Mouse (Mus musculus) lung, postnatal 0 days (tissue): ENCODE results near the gene Atp6v1e2. TPM values are rescaled to one million over a fixed set of nuclear protein-coding genes. Genes with fewer than 3 reads are reported as not detected.
A peak's percentile ranks its signal among the peaks of the same experiment; 100 is the strongest.

Experiments
- ATAC-seq: fragments of 200-750 bp; cut with Nextera tagmentation; 2 replicates; pipeline ENCODE4 v1.8.0; 2017; ENCODE audit warnings: moderate library complexity
- DNase-seq: peaks from one replicate; pipeline ENCODE4 v3.0.0-alpha.2; 2016; ENCODE audit warnings: low spot score
- H3K27ac ChIP-seq: fragments of 300-500 bp; sonication (generic); 2 replicates; pipeline ENCODE4 v1.5.1; 2014; ENCODE audit warnings: antibody characterized with exemption, mild to moderate bottlenecking, low read length, mixed read lengths
- H3K27me3 ChIP-seq: fragments of 300-500 bp; sonication (generic); replicated peaks from 2 replicates; pipeline ENCODE4 v1.6.1; 2014; ENCODE audit warnings: low read length, mixed read lengths; ENCODE audit not compliant: insufficient read depth
- H3K36me3 ChIP-seq: fragments of 300-500 bp; sonication (generic); 2 replicates; pipeline ENCODE4 v1.6.1; 2014; ENCODE audit warnings: low read length, mixed read lengths; ENCODE audit not compliant: insufficient read depth
- H3K4me1 ChIP-seq: fragments of 300-500 bp; sonication (generic); 2 replicates; pipeline ENCODE4 v1.6.1; 2014; ENCODE audit warnings: antibody characterized with exemption, low read depth, low read length, mixed read lengths; ENCODE audit not compliant: insufficient read depth
- H3K4me2 ChIP-seq: fragments of 300-500 bp; sonication (generic); replicated peaks from 2 replicates; pipeline ENCODE4 v1.6.1; 2014; ENCODE audit warnings: low read depth, mild to moderate bottlenecking, low read length, moderate library complexity, mixed read lengths
- H3K4me3 ChIP-seq: fragments of 300-500 bp; sonication (generic); 2 replicates; pipeline ENCODE4 v1.5.1; 2014; ENCODE audit warnings: low read depth, low read length
- H3K9ac ChIP-seq: fragments of 300-500 bp; sonication (generic); replicated peaks from 2 replicates; pipeline ENCODE4 v1.6.1; 2014; ENCODE audit warnings: low read depth, mild to moderate bottlenecking
- H3K9me3 ChIP-seq: fragments of 300-500 bp; sonication (generic); 2 replicates; pipeline ENCODE4 v1.6.1; 2016; ENCODE audit warnings: low read length, mixed read lengths
- CTCF ChIP-seq: IDR thresholded peaks from 2 replicates; pipeline ENCODE4 v1.5.1; 2016; ENCODE audit warnings: antibody characterized with exemption, mild to moderate bottlenecking
- EP300 ChIP-seq: IDR thresholded peaks from 2 replicates; pipeline ENCODE4 v1.6.1; 2016; ENCODE audit warnings: antibody characterized with exemption, mild to moderate bottlenecking, control low read depth
- WGBS: fragments of 180-500 bp; shearing (Covaris S2); extraction: QIAGEN DNeasy Blood & Tissue Kit; methylation state at CpG from one replicate; pipeline ENCODE4 v1.1.7; 2014; 5-methylcytosine and 5-hydroxymethylcytosine counted together
- polyA plus RNA-seq: library from polyadenylated mRNA; unstranded; fragments of >200 nt; fragmentation: Nextera tagmentation; extraction: Ambion mirVana; gene quantifications from 2 replicates; pipeline ENCODE4 v1.2.1, GENCODE M21; 2015

Atp6v1e2 gene
- polyA plus RNA-seq, 1 experiment from 2014 or later = not detected

GRCm38 (mm10) chr17:86906601-86907000 lies 41.1 kb downstream of the Atp6v1e2 start:
- peaks cover 6% of the 10 kb centered on the region; the same call in 1 of the 2 replicates for H3K4me1 ChIP-seq
- 25% methylated on average over 6 of the region's 6 CpGs for whole genome bisulfite sequencing
- ATAC-seq = no peak

GRCm38 (mm10) chr17:86906136-86906461 lies 41.6 kb downstream of the Atp6v1e2 start:
- H3K4me1 ChIP-seq = peaks cover 6% of the 10 kb centered on the region; the same call in 1 of the 2 replicates
- no peak overlapping the region for H3K4me3 ChIP-seq
- WGBS = 3% methylated on average over 9 of the region's 9 CpGs
- TF ChIP-seq EP300 = no peak
- TF ChIP-seq CTCF = peak; percentile 94
- no peaks in the 10 kb centered on the region for H3K36me3 ChIP-seq
- H3K4me2 ChIP-seq = 0 out of 2 replicates have a peak overlapping the region, but pooled peaks have one; percentile 1
- no peaks in the 10 kb centered on the region for H3K9me3 ChIP-seq
- no peak overlapping the region for H3K9ac ChIP-seq
- H3K27me3 ChIP-seq = no peaks in the 10 kb centered on the region
- DNase-seq = peak; percentile 85
- peak; percentile 34 for ATAC-seq
- H3K27ac ChIP-seq = no peak overlapping the region

More at GRCm38 (mm10) chr17:86906601-86907000, 41.1 kb downstream of the Atp6v1e2 start:
- no peak overlapping the region for H3K27ac ChIP-seq
- H3K4me3 ChIP-seq = no peak overlapping the region
- no peaks in the 10 kb centered on the region for H3K9me3 ChIP-seq
- H3K27me3 ChIP-seq = no peaks in the 10 kb centered on the region
- TF ChIP-seq CTCF = peak; percentile 43; the same call in 1 of the 2 replicates
- TF ChIP-seq EP300 = no peak
- H3K4me2 ChIP-seq = no peak overlapping the region
- no peaks in the 10 kb centered on the region for H3K36me3 ChIP-seq
- DNase-seq = no peak
- H3K9ac ChIP-seq = no peak overlapping the region

GRCm38 (mm10) chr17:86905297-86906135 lies 42.2 kb downstream of the Atp6v1e2 start:
- Histone ChIP-seq H3K27me3 (no peaks in the 10 kb centered on the region), H3K4me1 (peaks cover 6% of the 10 kb centered on the region; the same call in 1 of the 2 replicates), H3K4me2 (0 out of 2 replicates have a peak overlapping the region, but pooled peaks have one; percentile 1), H3K27ac (peak overlapping the region; percentile 16; the same call in 1 of the 2 replicates), H3K4me3 (no peak overlapping the region), H3K36me3 (no peaks in the 10 kb centered on the region), H3K9me3 (no peaks in the 10 kb centered on the region), H3K9ac (no peak overlapping the region)
- peak; percentile 73 for ATAC-seq
- WGBS = 24% methylated on average over 19 of the region's 19 CpGs
- TF ChIP-seq EP300 = 0 out of 2 replicates have a peak, but pooled peaks have one; percentile 25
- TF ChIP-seq CTCF = peak; percentile 75
- peak; percentile 76 for DNase-seq

- no peak for DNase-seq
- H3K4me3 ChIP-seq = no peak overlapping the region
- TF ChIP-seq EP300 (no peak), CTCF (no peak)
- no peaks in the 10 kb centered on the region for H3K9me3 ChIP-seq
- H3K9ac ChIP-seq = no peak overlapping the region
- 59% methylated on average over 3 of the region's 3 CpGs for WGBS
- no peaks in the 10 kb centered on the region for H3K36me3 ChIP-seq
- no peaks in the 10 kb centered on the region for H3K27me3 ChIP-seq
- no peak for ATAC-seq
- no peak overlapping the region for H3K4me2 ChIP-seq
- H3K4me1 ChIP-seq = peaks cover 6% of the 10 kb centered on the region; the same call in 1 of the 2 replicates
- H3K27ac ChIP-seq = no peak overlapping the region
These were observed 43.5 kb downstream of the Atp6v1e2 start for GRCm38 (mm10) chr17:86904206-86904605.

GRCm38 (mm10) chr17:86903596-86903995 lies 44.1 kb downstream of the Atp6v1e2 start:
- peak; percentile 62 for ATAC-seq
- DNase-seq = peak; percentile 52
- H3K27ac ChIP-seq = no peak overlapping the region
- 35% methylated on average over 7 of the region's 7 CpGs for WGBS
- no peak overlapping the region for H3K9ac ChIP-seq
- no peak overlapping the region for H3K4me2 ChIP-seq
- TF ChIP-seq CTCF = no peak
- no peak for TF ChIP-seq EP300
- no peaks in the 10 kb centered on the region for H3K9me3 ChIP-seq
- H3K27me3 ChIP-seq = no peaks in the 10 kb centered on the region
- H3K4me1 ChIP-seq = peaks cover 6% of the 10 kb centered on the region; the same call in 1 of the 2 replicates
- no peak overlapping the region for H3K4me3 ChIP-seq
- H3K36me3 ChIP-seq = no peaks in the 10 kb centered on the region

- TF ChIP-seq EP300 (peak; percentile 85), CTCF (no peak)
- no peak overlapping the region for H3K9ac ChIP-seq
- no peak overlapping the region for H3K4me3 ChIP-seq
- H3K9me3 ChIP-seq = no peaks in the 10 kb centered on the region
- no peak overlapping the region for H3K27ac ChIP-seq
- 79% methylated on average over 14 of the region's 14 CpGs for WGBS
- peak; percentile 50 for ATAC-seq
- H3K4me1 ChIP-seq = peaks cover 6% of the 10 kb centered on the region; the same call in 1 of the 2 replicates
- H3K36me3 ChIP-seq = no peaks in the 10 kb centered on the region
- peak; percentile 13 for DNase-seq
- H3K4me2 ChIP-seq = no peak overlapping the region
- no peaks in the 10 kb centered on the region for H3K27me3 ChIP-seq
These were observed 45.2 kb downstream of the Atp6v1e2 start for GRCm38 (mm10) chr17:86902399-86903067.
